Mouse (Mus musculus): ENCODE data around the gene Pdlim4. TPM values are rescaled to one million over a fixed set of nuclear protein-coding genes. Genes with fewer than 3 reads are reported as not detected.

Gene Pdlim4
- polyA plus RNA-seq, 1 experiment from 2014 or later, result 23.7 TPM

- Histone ChIP-seq H3K9me3 (no peaks in the 10 kb centered on the region), H3K9ac (replicated peaks) (no peak overlapping the region), H3K27ac (no peak overlapping the region), H3K4me1 (replicated peaks) (peaks cover 6% of the 10 kb centered on the region), H3K4me2 (replicated peaks) (no peak overlapping the region), H3K4me3 (replicated peaks) (no peak overlapping the region), H3K36me3 (no peaks in the 10 kb centered on the region), H3K27me3 (peaks cover 3% of the 10 kb centered on the region; the same call in 1 of the 2 replicates)
- no peak for ATAC-seq
- 88% methylated on average over 7 of the region's 7 CpGs for WGBS
Measured at GRCm38 (mm10) chr11:54107239-54107638, 38.4 kb upstream of the Pdlim4 start.

GRCm38 (mm10) chr11:54106676-54107075 is 37.9 kb upstream of the Pdlim4 start:
- H3K36me3 ChIP-seq, result no peaks in the 10 kb centered on the region
- WGBS, result 92% methylated on average over 3 of the region's 3 CpGs
- peaks cover under 1% of the 10 kb centered on the region; the same call in 1 of the 2 replicates for H3K4me1 ChIP-seq (replicated peaks)
- H3K9me3 ChIP-seq, result no peaks in the 10 kb centered on the region
- no peak overlapping the region for H3K4me3 ChIP-seq (replicated peaks)
- no peak overlapping the region for H3K9ac ChIP-seq (replicated peaks)
- peaks cover 9% of the 10 kb centered on the region for H3K27me3 ChIP-seq
- no peak overlapping the region for H3K4me2 ChIP-seq (replicated peaks)
- no peak for ATAC-seq
- no peak overlapping the region for H3K27ac ChIP-seq

- 94% methylated on average over 6 of the region's 6 CpGs for WGBS
- H3K4me1 ChIP-seq (replicated peaks), result peaks cover 15% of the 10 kb centered on the region
- H3K36me3 ChIP-seq, result no peaks in the 10 kb centered on the region
- H3K9me3 ChIP-seq, result no peaks in the 10 kb centered on the region
- no peak for ATAC-seq
- H3K27ac ChIP-seq, result no peak overlapping the region
- peaks cover 18% of the 10 kb centered on the region for H3K27me3 ChIP-seq
- no peak overlapping the region for H3K4me2 ChIP-seq (replicated peaks)
- H3K4me3 ChIP-seq (replicated peaks), result no peak overlapping the region
- H3K9ac ChIP-seq (replicated peaks), result no peak overlapping the region
Measured at GRCm38 (mm10) chr11:54105011-54105410, 36.2 kb upstream of the Pdlim4 start.

- WGBS, result 73% methylated on average over 10 of the region's 10 CpGs
- Histone ChIP-seq H3K27ac (no peak overlapping the region), H3K4me1 (replicated peaks) (peaks cover 15% of the 10 kb centered on the region), H3K4me2 (replicated peaks) (no peak overlapping the region), H3K4me3 (replicated peaks) (no peak overlapping the region), H3K27me3 (peaks cover 23% of the 10 kb centered on the region), H3K9me3 (no peaks in the 10 kb centered on the region), H3K36me3 (no peaks in the 10 kb centered on the region), H3K9ac (replicated peaks) (no peak overlapping the region)
- ATAC-seq, result no peak
Measured at GRCm38 (mm10) chr11:54102706-54103449, 34.1 kb upstream of the Pdlim4 start.

- ATAC-seq, result no peak
- H3K4me3 ChIP-seq (replicated peaks), result peak overlapping the region; percentile 63
- no peak overlapping the region for H3K9ac ChIP-seq (replicated peaks)
Measured at GRCm38 (mm10) chr11:54101701-54102100, 32.9 kb upstream of the Pdlim4 start.

GRCm38 (mm10) chr11:54100692-54101591 is 32.1 kb upstream of the Pdlim4 start:
- Histone ChIP-seq H3K9ac (replicated peaks) (peak overlapping the region; percentile 75), H3K4me1 (replicated peaks) (peaks cover 15% of the 10 kb centered on the region), H3K4me2 (replicated peaks) (peak overlapping the region; percentile 99), H3K27me3 (peaks cover 25% of the 10 kb centered on the region), H3K4me3 (replicated peaks) (peak overlapping the region; percentile 63), H3K27ac (no peak overlapping the region), H3K9me3 (no peaks in the 10 kb centered on the region), H3K36me3 (no peaks in the 10 kb centered on the region)
- WGBS, result under 1% methylated on average over 56 of the region's 83 CpGs
- ATAC-seq, result peak; percentile 92

More at GRCm38 (mm10) chr11:54101701-54102100, 32.9 kb upstream of the Pdlim4 start:
- WGBS, result 78% methylated on average over 9 of the region's 9 CpGs
- Histone ChIP-seq H3K4me2 (replicated peaks) (peak overlapping the region; percentile 99), H3K27me3 (peaks cover 25% of the 10 kb centered on the region), H3K36me3 (no peaks in the 10 kb centered on the region), H3K27ac (no peak overlapping the region), H3K9me3 (no peaks in the 10 kb centered on the region), H3K4me1 (replicated peaks) (peaks cover 15% of the 10 kb centered on the region)

GRCm38 (mm10) chr11:54100045-54100691 is 31.4 kb upstream of the Pdlim4 start, which contains the start of gene P4ha2:
Gene P4ha2, plus strand, starts transcription at chr11:54100095.
- H3K4me1 ChIP-seq (replicated peaks), result peaks cover 15% of the 10 kb centered on the region
- peak within 1 kb of the TSS; percentile 63 for H3K4me3 ChIP-seq (replicated peaks)
- 49% methylated on average over 10 of the region's 10 CpGs for WGBS
- H3K36me3 ChIP-seq, result no peaks in the 10 kb centered on the region
- peaks cover 25% of the 10 kb centered on the region for H3K27me3 ChIP-seq
- H3K9me3 ChIP-seq, result no peaks in the 10 kb centered on the region
- peak within 1 kb of the TSS; percentile 75 for H3K9ac ChIP-seq (replicated peaks)
- H3K27ac ChIP-seq, result no peak within 1 kb of the TSS
- H3K4me2 ChIP-seq (replicated peaks), result peak within 1 kb of the TSS; percentile 99
- peak; percentile 67 for ATAC-seq

- Histone ChIP-seq H3K4me2 (replicated peaks) (no peak overlapping the region), H3K9ac (replicated peaks) (no peak overlapping the region), H3K4me1 (replicated peaks) (no peaks in the 10 kb centered on the region), H3K27me3 (peaks cover 3% of the 10 kb centered on the region; the same call in 1 of the 2 replicates), H3K36me3 (no peaks in the 10 kb centered on the region), H3K9me3 (no peaks in the 10 kb centered on the region), H3K4me3 (replicated peaks) (no peak overlapping the region), H3K27ac (no peak overlapping the region)
- no peak for ATAC-seq
- WGBS, result 5% methylated on average over 3 of the region's 3 CpGs
Measured at GRCm38 (mm10) chr11:54093000-54093399, 24.2 kb upstream of the Pdlim4 start.

GRCm38 (mm10) chr11:54092188-54092587 is 23.4 kb upstream of the Pdlim4 start:
- Histone ChIP-seq H3K36me3 (no peaks in the 10 kb centered on the region), H3K4me2 (replicated peaks) (no peak overlapping the region), H3K4me3 (replicated peaks) (no peak overlapping the region), H3K27ac (no peak overlapping the region), H3K27me3 (no peaks in the 10 kb centered on the region), H3K9me3 (no peaks in the 10 kb centered on the region), H3K9ac (replicated peaks) (no peak overlapping the region), H3K4me1 (replicated peaks) (no peaks in the 10 kb centered on the region)
- no peak for ATAC-seq
- 52% methylated on average over 7 of the region's 7 CpGs for WGBS

GRCm38 (mm10) chr11:54091726-54092125 is 22.9 kb upstream of the Pdlim4 start:
- 46% methylated on average over 8 of the region's 8 CpGs for WGBS
- no peak overlapping the region for H3K4me3 ChIP-seq (replicated peaks)
- no peak for ATAC-seq
- H3K9ac ChIP-seq (replicated peaks), result no peak overlapping the region
- H3K4me2 ChIP-seq (replicated peaks), result no peak overlapping the region
- no peaks in the 10 kb centered on the region for H3K36me3 ChIP-seq
- no peak overlapping the region for H3K27ac ChIP-seq
- H3K9me3 ChIP-seq, result no peaks in the 10 kb centered on the region
- no peaks in the 10 kb centered on the region for H3K4me1 ChIP-seq (replicated peaks)
- H3K27me3 ChIP-seq, result no peaks in the 10 kb centered on the region

- no peak for ATAC-seq
- H3K27me3 ChIP-seq, result no peaks in the 10 kb centered on the region
- WGBS, result 90% methylated on average over 1 of the region's 1 CpGs
- no peaks in the 10 kb centered on the region for H3K9me3 ChIP-seq
- H3K27ac ChIP-seq, result no peak overlapping the region
- H3K4me2 ChIP-seq (replicated peaks), result no peak overlapping the region
- no peak overlapping the region for H3K4me3 ChIP-seq (replicated peaks)
- H3K9ac ChIP-seq (replicated peaks), result no peak overlapping the region
- H3K36me3 ChIP-seq, result no peaks in the 10 kb centered on the region
- no peaks in the 10 kb centered on the region for H3K4me1 ChIP-seq (replicated peaks)
Measured at GRCm38 (mm10) chr11:54090091-54090879, 21.5 kb upstream of the Pdlim4 start.
